Mouse (Mus musculus) bone marrow macrophage, adult 2 months (primary cell): ENCODE data around the gene Afg1l.

Experiments used
- CTCF ChIP-seq: IDR thresholded peaks from 2 replicates; pipeline ENCODE4 v1.5.1; 2012; ENCODE audit warnings: low read depth, mild to moderate bottlenecking, low read length, moderate library complexity
- POLR2A ChIP-seq: IDR thresholded peaks from 2 replicates; pipeline ENCODE4 v1.6.1; 2012; ENCODE audit warnings: mild to moderate bottlenecking, low read depth, low read length, borderline replicate concordance

- TF ChIP-seq POLR2A (no peak), CTCF (no peak)
Measured at GRCm38 (mm10) chr10:42436842-42437805, 41.2 kb downstream of the Afg1l start.
